Mouse (Mus musculus) neutrophil, adult 5-6 weeks (primary cell): ENCODE measurements around the gene D630039A03Rik. TPM values are rescaled to one million over a fixed set of nuclear protein-coding genes. Genes with fewer than 3 reads are reported as not detected.

Experiments
- ATAC-seq: fragments of 151-379, 151-347 bp; 2 replicates; pipeline ENCODE4 v1.8.0; 2017; ENCODE audit warnings: mild to moderate bottlenecking, moderate TSS enrichment; ENCODE audit not compliant: insufficient number of reproducible peaks, poor library complexity, low FRiP score, severe bottlenecking; ENCODE audit errors: extremely low read depth
- total RNA-seq: library from RNA; stranded (forward); fragments of 200-1000 nt; gene quantifications from 2 replicates; pipeline ENCODE4 v1.2.3, GENCODE M21; 2017

The D630039A03Rik gene
- total RNA-seq: not detected in 2 replicates

DNA sequence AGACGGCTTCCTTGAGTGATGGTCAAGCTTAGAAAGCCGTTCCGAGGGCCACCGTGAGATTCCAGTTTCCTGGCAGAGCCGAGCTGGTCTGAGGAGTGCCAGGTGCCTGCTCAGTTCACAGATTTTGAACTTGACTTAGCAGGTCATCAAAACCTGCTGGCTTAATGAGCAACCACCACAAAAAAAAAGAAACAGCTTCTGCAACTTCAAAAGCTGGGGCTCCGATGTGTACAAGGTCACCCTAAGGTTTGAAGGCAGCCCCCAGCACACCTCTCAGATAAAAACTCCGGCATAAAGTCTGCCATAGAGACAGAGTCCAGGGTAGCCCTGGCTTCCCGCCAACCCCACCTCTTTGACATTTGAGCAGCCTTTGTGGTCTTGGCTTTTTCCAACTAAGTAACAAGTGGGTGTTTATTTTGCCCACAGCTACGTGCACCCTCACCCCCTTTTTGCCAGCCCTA lies at the start of gene D630039A03Rik:
Gene D630039A03Rik, minus strand, starts transcription at position 97 of the 461 bp plus-strand sequence.
- no peak for ATAC-seq

DNA sequence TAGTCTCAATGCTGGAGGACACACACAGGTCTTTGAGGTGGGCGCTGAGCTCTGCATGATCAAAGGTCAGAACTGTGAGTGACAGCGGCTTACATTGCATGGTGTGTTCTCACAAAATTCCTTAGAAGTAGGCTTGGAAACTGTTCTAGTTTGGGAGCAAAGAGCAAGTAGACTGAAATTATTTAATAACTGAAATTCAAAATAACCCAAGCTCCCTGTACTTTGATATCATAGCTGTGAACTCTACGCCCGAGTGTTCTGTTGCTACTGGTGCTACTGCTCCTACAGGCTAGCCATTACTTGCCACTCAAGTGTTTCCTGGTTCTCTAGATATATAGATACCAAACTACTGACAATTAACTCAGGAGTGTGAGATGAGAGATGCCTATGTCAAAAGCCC lies 49.4 kb upstream of the D630039A03Rik start:
- no peak for ATAC-seq

DNA sequence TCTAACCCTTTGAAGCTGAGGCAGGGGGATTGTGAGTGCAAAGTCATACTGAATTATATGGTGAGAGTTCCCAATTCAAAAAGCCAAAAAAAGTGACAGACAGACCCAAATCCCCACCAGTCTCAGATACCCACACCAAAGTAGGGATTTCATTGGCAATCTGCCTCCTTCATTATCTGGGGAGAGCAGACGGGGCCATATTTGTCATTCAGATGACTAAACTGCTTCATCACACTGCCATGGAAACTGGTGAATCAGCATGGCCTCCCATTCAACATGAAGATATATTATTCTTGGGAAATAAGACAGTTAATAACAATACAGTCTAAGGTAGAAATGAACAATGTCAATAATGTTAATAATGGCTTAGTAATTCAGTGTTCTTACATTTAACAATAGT lies 48.0 kb upstream of the D630039A03Rik start:
- no peak for ATAC-seq

DNA sequence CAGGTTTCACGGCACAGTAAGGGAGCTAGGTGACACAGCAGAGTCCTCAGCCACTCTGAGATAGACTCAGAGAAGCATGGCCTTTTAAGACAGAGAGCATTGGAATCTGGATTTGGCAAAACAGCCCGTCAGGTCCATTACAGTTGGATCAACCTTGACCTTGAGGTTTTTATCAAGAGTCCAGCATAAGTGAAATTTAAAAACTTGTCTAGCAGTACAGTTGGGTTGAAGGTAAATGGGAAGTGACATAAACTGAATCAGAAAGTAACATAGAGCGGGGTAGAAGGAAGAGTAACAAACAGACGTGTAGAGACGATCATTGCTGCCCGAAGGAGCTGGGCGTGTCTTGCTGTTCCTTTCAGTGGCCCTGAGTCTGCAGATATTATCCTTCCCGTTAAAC lies 43.0 kb upstream of the D630039A03Rik start:
- ATAC-seq: no peak

DNA sequence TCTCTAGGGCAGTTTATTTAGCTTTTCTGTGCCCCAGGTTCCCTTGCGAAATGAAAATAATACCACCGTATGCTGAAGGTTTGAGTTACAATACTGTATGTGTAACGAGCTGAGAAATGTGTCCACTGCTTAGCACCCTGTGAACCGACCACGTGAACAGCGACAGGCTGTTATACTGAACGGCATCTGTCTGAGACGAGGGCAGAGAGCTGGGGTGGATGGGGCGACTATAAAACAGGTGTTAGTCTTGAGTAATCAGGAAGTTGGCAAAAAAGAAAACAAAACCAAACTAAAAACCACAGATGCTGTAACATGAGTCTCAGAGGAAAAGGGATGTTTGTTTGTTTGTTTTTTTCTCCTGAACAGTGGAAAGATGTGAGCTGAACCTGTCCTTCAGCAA lies 42.0 kb upstream of the D630039A03Rik start:
- ATAC-seq: no peak

DNA sequence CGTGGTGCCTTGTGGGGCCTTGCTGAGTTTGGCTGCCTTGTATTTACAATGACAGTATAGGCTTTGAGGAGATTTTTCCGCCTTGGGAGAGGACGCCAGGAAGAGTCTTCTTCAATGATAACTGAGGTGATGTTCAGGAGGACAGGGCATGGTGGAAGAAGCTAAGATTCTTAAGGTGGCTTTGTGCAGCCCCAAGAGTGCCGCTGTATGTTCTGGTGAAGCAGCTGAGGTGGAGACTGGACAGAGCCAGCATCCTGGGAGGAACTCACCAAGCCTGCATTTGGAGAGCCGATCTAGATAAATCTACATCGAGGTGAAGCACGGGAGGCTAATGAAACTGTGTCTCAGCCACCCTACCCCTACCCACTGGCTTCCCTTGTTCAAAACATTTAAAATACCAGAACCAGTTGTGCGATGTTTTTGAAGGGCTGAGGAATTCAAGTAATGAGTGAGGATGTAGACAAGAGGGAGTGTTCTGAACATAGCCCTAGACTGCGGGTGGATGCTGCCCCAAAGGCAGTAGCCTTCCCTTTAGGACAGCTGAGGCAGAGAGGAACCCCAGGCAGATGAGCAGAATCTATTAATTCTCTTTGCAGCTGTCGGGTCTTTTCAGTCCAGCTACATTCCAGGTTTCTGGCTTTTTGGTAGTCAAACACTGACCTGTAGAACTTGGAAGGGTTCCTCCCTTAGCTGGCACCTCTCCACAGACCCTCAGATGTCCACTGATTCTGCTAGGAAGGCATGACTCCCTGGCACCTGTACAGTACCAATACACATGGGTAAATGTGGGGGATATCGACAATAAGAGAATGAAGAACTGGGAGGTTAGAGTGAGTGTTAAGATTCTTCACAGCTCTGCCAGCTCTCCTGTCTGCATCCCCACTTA lies 41.3 kb upstream of the D630039A03Rik start:
- ATAC-seq: no peak

DNA sequence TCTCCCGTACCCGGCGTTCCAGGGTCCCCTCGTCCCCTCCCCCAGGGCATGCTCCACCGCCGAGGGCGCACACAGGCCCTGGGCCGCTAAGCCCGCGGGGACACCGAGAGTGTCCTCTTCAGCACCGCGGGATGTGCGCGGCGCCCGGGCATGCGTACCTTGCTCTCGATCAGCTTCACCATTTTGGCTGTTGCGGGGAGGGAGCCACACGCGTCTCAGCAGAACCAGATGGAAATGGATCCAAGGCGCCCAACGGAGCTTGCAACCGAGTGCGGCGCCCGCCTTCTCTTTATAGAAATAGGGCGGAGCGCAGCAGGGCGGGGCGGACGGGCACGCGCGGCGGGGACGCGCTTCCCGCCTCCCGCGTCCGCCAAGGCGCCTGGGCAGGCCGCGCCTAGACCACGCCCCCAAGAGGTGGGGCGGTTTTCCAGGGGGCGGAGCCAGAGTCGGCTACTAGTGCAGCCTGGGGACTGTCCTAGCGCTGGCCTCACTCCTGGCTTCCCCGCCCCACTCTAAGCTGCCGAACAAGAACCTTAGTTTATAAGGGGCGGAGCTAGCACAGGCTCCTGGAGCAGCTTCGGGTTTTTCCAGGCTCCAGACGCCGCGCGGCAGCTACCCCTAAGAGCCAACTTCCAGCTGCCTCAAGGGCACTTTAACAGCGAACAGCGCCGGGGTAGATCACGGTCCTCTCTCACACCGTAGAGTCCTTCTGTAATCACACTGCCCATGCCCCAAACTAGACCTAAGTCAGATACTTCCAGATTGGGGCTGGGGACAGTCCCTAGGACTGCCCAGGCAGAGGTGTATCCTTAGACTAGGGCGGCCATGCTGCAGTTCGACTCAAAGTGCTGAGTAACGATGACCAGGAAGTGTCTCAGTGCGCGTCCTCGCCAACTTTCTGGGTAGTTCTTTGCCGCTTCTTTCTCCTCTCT lies 40.2 kb upstream of the D630039A03Rik start, which contains the start of gene Txn1:
Gene Txn1, minus strand, starts transcription at position 383 of the 932 bp plus-strand sequence.
- peak; percentile 77 for ATAC-seq

DNA sequence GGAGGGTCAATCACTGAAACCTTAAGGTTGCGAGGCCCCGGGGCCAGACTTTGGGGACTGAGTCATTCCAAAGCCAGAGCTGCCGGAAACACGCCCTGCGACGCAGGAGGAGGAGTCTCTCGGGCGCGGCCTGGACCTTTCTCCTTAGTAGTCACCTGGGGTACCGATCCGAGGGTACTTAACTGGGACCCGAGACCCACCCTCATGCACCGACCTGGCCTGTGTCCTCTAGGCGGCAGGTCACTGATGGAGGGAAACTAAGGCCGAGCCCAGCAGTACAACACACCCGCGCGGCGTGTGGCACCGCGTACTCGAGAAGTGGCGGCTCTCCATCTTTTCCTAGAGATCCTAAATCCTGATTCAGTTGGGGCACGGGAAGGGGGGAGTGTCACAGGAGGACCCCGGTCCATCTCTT lies 39.5 kb upstream of the D630039A03Rik start:
- no peak for ATAC-seq

DNA sequence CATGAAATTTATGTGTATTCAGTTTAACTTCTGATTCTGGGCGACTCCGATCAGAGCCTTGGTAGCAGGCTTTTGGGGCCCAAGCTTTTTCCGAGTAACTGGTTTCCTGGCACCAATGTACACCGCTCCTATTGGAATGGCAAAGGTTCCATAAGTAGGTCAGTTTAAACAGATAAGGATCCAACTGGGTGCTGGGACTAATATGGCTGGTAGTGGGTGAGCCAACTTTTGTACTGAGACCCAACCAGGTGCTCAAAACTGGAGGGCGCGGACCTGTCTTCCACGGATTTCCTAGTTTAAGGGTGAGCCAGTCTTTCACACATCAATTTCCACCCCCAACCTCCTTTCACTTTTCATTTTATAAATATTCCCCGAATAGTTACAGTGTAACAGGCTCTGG lies 38.9 kb upstream of the D630039A03Rik start:
- ATAC-seq: no peak

DNA sequence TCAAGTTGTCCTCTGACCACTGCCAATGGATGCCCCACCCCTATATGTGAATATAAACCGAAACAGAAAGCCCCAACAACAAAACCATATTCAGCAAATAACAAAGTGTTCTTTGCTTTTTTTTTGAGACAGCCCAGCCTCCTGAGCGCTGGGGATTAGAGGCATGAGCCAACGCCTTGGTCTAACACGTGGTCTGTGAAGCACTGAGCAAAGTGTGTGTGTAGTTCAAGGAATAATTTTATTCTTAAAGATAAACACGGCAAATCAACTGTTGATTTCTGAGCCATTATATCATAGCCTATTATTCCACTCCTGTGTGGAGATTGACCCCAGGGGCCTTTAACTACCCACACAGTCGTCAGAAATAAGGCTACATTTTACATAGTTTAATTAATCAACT lies 38.5 kb upstream of the D630039A03Rik start:
- ATAC-seq: no peak

DNA sequence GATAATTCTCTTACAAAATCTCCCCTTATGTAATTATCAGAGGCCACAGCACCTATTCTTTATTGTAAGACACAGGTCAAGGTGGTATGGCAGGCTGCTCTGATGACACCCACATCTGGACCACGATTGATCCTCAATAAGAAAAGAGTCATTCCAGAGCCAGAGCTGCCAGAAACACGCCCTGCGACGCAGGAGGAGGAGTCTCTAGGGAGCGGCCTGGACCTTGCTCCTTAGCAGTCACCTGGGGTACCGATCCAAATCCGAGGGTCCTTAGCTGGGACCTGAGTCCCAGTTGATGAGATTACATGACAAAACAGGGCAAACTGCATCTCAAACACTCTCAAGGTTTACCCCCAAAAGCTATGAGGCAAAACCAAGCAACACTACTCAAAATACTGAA lies 37.7 kb upstream of the D630039A03Rik start:
- ATAC-seq: no peak

DNA sequence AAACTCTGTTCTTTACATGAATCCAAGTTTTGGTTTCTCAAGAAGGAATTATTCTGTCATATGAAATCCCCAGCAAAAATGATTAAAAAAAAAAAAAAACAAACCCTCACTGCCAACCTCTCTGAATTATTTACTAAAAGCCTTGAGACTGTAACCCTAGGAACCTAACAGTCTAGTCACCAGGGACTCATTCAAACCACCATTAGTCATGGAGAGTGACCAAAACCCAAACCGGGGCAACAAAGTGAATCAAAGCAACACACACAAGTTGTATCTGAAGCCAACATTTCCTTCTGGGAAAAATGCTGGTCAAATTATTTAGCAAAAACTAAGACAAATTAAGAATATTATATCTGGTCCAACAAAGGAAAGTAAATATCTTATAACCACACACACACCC lies 36.8 kb upstream of the D630039A03Rik start:
- ATAC-seq: no peak

DNA sequence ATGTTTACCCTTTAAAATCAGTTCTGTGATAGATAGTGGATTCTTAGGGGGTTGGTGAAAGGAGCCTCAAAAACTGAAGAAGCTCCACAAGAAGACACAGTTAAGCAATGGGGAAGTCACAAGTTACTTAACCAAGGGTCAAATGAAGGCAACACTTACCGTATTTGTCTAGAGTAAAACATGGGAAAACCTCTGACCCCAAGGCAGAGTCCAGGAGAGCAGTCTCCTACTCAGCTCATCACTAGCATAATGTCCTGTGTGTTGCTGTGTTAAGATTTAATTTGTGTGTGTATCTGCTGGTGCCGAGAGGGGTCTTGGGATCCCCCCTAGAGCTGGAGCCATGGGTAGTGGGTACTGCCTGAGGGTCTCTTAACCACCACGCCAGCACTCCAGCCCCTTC lies 36.3 kb upstream of the D630039A03Rik start:
- no peak for ATAC-seq

DNA sequence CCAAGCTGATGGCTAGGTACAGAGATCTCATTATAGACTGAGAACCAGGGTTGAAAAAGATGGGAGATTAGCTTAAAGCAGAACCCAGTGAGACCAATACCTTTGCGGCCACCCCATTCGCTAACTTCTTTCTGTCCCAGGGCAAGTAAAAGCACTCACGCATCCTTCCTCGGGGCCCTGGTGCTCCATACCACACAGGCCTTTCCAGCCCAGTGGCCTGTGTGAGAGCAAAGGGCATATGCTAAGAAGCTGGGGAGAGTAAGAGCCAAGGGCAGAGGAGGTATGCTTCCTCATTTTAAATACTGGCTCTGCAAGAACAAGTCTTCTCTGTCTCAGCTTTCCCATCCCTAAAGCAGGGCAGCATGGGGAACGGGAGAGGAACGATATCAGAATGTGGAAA lies 33.8 kb upstream of the D630039A03Rik start:
- no peak for ATAC-seq

DNA sequence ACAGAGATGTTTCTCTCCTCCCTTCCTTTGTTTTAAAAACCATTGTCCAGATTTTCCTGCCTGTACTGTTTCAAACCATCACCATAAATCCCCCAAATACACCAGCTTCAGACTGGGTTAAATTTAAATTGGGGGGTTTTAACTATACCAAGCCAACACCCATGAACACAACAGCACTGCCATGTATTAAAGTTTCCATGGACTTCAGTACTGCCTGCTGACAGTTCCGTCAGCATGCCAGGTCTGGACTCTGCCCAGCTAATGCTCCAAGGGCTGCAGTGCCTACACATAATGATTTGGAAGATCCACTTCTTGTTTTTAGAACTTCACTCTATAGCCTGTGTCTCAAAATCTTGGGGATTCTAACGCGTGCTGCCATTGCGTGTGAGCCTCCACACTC lies 31.4 kb upstream of the D630039A03Rik start:
- no peak for ATAC-seq

DNA sequence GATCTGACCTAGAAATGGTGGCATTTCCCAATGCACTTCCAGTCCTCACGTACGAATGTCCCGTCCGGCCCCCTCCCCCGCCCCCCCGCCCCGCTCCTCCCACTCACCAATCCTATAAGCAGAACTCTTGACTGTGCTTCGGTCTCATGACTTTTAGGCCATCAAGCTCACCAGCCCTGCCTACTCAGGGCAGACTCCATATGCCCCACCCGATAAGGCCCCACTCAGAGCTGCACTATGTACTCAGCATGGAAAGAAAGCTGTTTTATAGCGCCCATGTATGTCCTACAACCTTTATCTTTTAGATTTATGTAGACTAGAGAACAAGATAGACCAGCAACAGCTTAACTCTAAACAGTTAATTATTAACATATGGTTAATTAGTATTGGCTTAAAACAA lies 30.9 kb upstream of the D630039A03Rik start:
- no peak for ATAC-seq

DNA sequence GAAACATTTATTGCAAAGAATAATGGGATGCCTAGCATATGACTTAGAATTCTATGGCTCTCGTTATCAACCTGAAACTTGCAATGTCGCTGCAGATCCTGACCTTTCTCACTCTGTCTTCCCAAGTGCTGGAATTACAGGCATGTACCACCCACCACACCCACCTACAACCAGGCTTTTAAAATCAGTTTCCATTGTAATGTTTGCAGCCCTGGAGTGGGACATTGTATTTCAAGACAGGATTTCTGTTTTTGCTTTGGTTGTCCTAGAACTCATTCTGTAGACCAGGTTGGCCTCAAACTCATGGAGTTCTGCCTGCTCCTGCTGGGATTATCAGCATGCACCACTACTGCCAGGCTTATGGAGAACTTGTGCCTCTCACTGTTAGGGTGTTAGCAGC lies 26.8 kb upstream of the D630039A03Rik start:
- no peak for ATAC-seq

DNA sequence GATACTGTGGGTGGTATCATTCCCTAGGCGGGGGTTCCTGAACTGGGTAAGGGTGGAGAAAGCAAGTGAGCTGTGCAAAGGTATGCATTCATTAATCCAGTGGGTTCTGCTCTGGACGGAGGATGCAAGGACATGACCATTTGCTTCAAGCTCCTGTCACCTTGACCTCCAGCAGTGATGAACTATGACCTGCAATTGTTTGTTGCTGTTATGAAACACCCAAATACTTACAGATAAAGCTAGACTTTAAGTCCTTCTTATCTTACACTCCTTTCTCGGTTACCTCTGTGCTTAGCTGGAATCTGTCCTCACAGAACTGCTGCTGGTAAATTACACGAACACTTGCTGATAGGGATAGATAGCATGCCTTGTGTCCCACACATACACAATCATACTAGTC lies 24.5 kb upstream of the D630039A03Rik start:
- no peak for ATAC-seq

DNA sequence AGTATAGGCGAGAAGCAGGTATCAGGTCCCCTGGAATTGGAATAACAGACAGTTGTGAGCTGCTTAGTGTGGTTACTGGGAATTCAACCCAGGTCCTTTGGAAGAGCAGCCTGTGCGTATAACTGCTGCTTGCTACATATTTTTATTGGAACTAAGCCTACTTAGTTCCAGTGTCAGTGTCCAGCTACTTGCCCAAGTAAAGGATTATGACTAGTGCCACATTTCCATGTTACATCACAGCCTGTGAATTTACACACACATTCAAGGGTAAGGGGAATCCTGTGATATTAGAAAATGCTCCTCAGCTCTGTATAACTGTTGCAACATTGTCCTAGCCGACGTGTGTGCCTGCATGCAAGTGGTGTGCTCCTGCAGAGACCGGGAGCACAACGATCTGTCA lies 21.2 kb upstream of the D630039A03Rik start:
- ATAC-seq: no peak

DNA sequence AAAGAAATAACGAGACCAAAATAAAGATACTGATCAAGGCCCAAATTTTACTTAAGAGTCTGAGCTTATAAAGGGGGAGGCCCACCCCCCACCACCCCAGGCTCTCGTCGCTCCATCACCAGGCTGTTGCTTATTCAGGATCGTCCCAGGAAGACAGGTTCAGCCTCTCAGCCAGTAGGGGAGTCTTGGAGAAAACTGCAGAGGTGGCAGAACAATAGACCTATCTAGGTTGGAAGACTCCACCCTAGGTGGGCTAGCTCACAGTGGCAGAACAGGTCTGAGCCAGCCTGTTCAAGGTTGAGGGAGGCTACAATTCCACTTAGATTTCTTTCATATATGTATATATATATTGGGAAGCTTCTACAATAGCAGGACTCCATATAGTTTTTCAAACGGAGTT lies 18.1 kb upstream of the D630039A03Rik start:
- ATAC-seq: no peak
